Mouse (Mus musculus): ENCODE measurements around the gene Pheta2.

- TF ChIP-seq CTCF (IDR thresholded peaks at IDR 0.05; ENCODE audit: control insufficient read depth, insufficient read depth, insufficient read length) (no peak), MAX (IDR thresholded peaks at IDR 0.05) (no peak)
Measured at GRCm38 (mm10) chr15:82322195-82322594, 16.5 kb upstream of the Pheta2 start.
